Mouse (Mus musculus): ENCODE results near the gene Il12b.
"Not testable (repeated sequence)": the region's sequence is repeated elsewhere in the genome, so short reads cannot be mapped to it uniquely, and the experiment has no call there.

Il12b gene

GRCm38 (mm10) chr11:44410413-44410812 lies 10.6 kb downstream of the Il12b start:
- no peak for DNase-seq (ENCODE audit: low spot score in 2 of 2)

DNA sequence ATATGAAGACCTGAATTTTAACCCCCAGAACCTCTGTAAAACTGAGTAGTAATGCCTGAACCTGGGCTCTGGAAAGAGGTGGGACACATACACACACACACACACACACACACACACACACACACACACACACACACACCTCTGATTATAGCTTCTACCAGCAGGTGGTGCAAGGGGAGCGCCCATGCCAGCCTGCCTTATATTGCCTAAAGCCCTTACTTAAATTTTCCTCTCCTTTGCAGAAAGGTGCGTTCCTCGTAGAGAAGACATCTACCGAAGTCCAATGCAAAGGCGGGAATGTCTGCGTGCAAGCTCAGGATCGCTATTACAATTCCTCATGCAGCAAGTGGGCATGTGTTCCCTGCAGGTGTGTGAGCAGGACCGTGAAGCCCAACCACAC lies 12.4 kb downstream of the Il12b start:
- DNase-seq (ENCODE audit: low spot score in 2 of 2), result no peak

DNA sequence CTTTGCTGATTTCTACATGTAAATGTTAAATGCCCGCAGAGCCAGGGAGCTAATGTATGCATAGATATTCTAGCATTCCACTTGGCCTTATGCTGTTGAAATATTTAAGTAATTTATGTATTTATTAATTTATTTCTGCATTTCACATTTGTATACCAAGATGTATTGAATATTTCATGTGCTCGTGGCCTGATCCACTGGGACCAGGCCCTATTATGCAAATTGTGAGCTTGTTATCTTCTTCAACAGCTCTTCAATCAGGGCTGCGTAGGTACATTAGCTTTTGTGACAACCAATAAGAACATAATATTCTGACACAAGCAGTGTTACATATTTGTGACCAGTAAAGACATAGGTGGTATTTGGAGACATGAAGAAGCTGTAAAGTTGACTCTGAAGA lies 13.5 kb downstream of the Il12b start:
- DNase-seq (ENCODE audit: low spot score in 2 of 2), result no peak

- DNase-seq (ENCODE audit: low spot score in 2 of 2), result no peak
Measured at GRCm38 (mm10) chr11:44414605-44415004, 14.7 kb downstream of the Il12b start.

DNA sequence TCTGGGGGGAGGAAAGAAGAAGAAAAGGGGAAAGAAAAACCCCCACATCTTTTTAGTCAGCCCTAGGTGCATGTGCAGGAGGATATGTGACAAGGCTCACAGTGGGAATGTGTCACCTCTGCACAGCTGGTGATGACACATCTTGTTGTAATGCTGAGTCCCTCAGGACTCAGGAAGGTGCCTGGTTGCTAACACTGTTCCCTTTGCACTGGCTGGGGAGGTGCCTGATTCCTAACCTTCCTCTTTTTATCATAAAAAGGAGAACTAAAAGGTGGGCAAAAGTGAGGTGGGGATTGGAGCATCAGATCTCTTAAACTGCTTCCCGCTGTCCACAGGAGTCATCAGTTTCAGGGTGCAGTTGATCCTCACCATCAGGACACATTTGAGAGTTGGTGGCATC lies 17.5 kb downstream of the Il12b start:
- no peak for DNase-seq (ENCODE audit: low spot score in 2 of 2)

GRCm38 (mm10) chr11:44422337-44423111 lies 22.7 kb downstream of the Il12b start:
- DNase-seq (ENCODE audit: low spot score in 2 of 2), result no peak

- no peak for DNase-seq (ENCODE audit: low spot score in 2 of 2)
Measured at GRCm38 (mm10) chr11:44423261-44423660, 23.4 kb downstream of the Il12b start.

GRCm38 (mm10) chr11:44423955-44424354 lies 24.1 kb downstream of the Il12b start:
- no peak for DNase-seq (ENCODE audit: low spot score in 2 of 2)

GRCm38 (mm10) chr11:44425006-44425405 lies 25.1 kb downstream of the Il12b start:
- DNase-seq (ENCODE audit: low spot score in 2 of 2), result no peak

GRCm38 (mm10) chr11:44425626-44426025 lies 25.8 kb downstream of the Il12b start:
- DNase-seq (ENCODE audit: low spot score in 2 of 2), result no peak

GRCm38 (mm10) chr11:44427951-44428350 lies 28.1 kb downstream of the Il12b start:
- no peak for DNase-seq (ENCODE audit: low spot score in 2 of 2)

DNA sequence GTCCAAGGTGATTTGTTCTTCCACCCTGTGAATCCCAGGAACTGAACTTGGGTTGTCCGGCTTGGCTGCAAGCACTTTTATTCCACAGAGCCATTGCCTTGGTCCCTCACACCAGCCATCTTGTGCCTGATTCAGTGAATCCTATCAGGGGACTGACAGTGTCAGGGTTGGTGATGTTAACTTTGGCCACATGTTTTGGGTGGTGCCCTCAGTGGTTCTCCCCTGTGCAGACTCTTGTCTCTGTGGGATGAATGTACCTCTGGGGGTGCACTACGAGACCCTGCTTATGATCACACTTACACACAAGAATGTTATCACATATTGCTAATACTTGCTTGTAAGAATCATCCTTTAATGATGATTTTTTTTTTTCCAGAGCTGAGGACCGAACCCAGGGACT lies 30.2 kb downstream of the Il12b start:
- no peak for DNase-seq (ENCODE audit: low spot score in 2 of 2)

GRCm38 (mm10) chr11:44437786-44438185 lies 37.9 kb downstream of the Il12b start:
- no peak for DNase-seq (ENCODE audit: low spot score in 2 of 2)

GRCm38 (mm10) chr11:44451046-44451445 lies 51.2 kb downstream of the Il12b start:
- no peak for DNase-seq (ENCODE audit: low spot score in 2 of 2)

- DNase-seq (ENCODE audit: low spot score in 2 of 2), result not testable (repeated sequence)
Measured at GRCm38 (mm10) chr11:44452016-44452415, 52.2 kb downstream of the Il12b start.

GRCm38 (mm10) chr11:44453423-44453822 lies 53.6 kb downstream of the Il12b start:
- DNase-seq (ENCODE audit: low spot score in 2 of 2), result peak in 1 of 2 experiments; percentile 32

DNA sequence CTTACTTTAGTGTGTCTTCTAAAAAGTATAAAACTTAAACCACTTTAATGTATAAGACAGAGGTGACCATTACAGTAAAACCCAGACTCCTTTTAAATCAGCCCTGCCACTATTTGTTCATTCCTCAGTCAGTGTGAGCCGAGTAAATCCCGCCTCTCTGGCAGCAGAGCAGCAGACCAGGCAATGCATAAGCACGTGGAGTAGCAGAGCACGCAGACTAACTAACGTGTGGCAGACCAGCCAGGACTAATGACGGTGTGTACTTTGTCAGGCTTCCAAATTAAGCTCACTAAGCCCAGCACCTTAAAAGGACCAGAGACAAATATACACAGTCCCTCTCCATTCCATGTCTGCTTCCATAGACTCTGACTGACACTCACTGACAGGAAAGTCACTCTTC lies 61.6 kb downstream of the Il12b start:
- DNase-seq (ENCODE audit: low spot score in 2 of 2), result no peak
